Mouse (Mus musculus) liver, postnatal 0 days (tissue): Measurements from ENCODE around the gene Smg8.

Experiments
- CTCF ChIP-seq: sonication (generic); IDR thresholded peaks from 2 replicates; pipeline ENCODE4 v1.5.1; 2016; ENCODE audit warnings: antibody characterized with exemption, low read depth
- EP300 ChIP-seq: IDR thresholded peaks from 2 replicates; pipeline ENCODE4 v1.6.1; 2016; ENCODE audit warnings: antibody characterized with exemption, low read depth, mild to moderate bottlenecking

GRCm38 (mm10) chr11:87125562-87125961 is 39.0 kb upstream of the Smg8 start:
- TF ChIP-seq EP300 (no peak), CTCF (no peak)
